Mouse (Mus musculus) MEL (cell line): Measurements from ENCODE around the gene Vsig10l. TPM values are rescaled to one million over a fixed set of nuclear protein-coding genes. Genes with fewer than 3 reads are reported as not detected.

Experiments
- DNase-seq: peaks from one replicate; pipeline ENCODE4 v3.0.0; 2011; ENCODE audit warnings: low read depth, low spot score
- H3K27ac ChIP-seq: 2 replicates; pipeline ENCODE4 v1.5.1; 2012; ENCODE audit warnings: low read depth, mild to moderate bottlenecking, control low read depth, low read length, moderate library complexity; ENCODE audit not compliant: control insufficient read depth
- H3K27me3 ChIP-seq, 2 experiments: fragments of 150-350 bp in 1 of 2; sonication (generic) in 1 of 2; 2 replicates each; pipeline ENCODE4 v1.6.1; 2012; ENCODE audit warnings: low read length in 2 of 2, mild to moderate bottlenecking in 2 of 2, improper control_type of control experiment in 1 of 2, moderate library complexity in 1 of 2; ENCODE audit not compliant: insufficient read depth in 2 of 2, control insufficient read depth in 1 of 2
- H3K36me3 ChIP-seq, 2 experiments: 2 replicates each; pipeline ENCODE4 v1.6.1; 2012 to 2014; ENCODE audit warnings: low read length in 2 of 2, improper control_type of control experiment in 1 of 2, inconsistent platforms in 1 of 2, mild to moderate bottlenecking in 1 of 2; ENCODE audit not compliant: insufficient read depth in 2 of 2, control insufficient read depth in 1 of 2
- H3K4me1 ChIP-seq, 2 experiments: fragments of 150-350 bp in 1 of 2; sonication (generic) in 1 of 2; 2 replicates each; pipeline ENCODE4 v1.6.1; 2012; ENCODE audit warnings: low read length in 2 of 2, improper control_type of control experiment in 1 of 2, mild to moderate bottlenecking in 1 of 2; ENCODE audit not compliant: insufficient read depth in 2 of 2, control insufficient read depth in 1 of 2
- H3K4me3 ChIP-seq, 2 experiments: fragments of 150-350 bp in 1 of 2; sonication (generic) in 1 of 2; 2 replicates each; pipeline ENCODE4 v1.5.1; 2012; ENCODE audit warnings: low read depth in 2 of 2, low read length in 2 of 2, mild to moderate bottlenecking in 2 of 2, moderate library complexity in 2 of 2, control low read depth in 1 of 2, improper control_type of control experiment in 1 of 2; ENCODE audit not compliant: control insufficient read depth in 1 of 2, insufficient read depth in 1 of 2
- H3K79me2 ChIP-seq: 2 replicates; pipeline ENCODE4 v1.6.1; 2012; ENCODE audit warnings: mild to moderate bottlenecking, low read length, moderate library complexity; ENCODE audit not compliant: control insufficient read depth, poor library complexity, insufficient read depth
- H3K9ac ChIP-seq: 2 replicates; pipeline ENCODE4 v1.6.1; 2012; ENCODE audit warnings: low read depth, mild to moderate bottlenecking, control low read depth, low read length, moderate library complexity; ENCODE audit not compliant: control insufficient read depth, poor library complexity, severe bottlenecking
- H3K9me3 ChIP-seq: fragments of 150-350 bp; sonication (generic); replicated peaks from 2 replicates; pipeline ENCODE4 v1.6.1; 2012; ENCODE audit warnings: mild to moderate bottlenecking, low read length, improper control_type of control experiment, moderate library complexity; ENCODE audit not compliant: insufficient read depth
- CHD1 ChIP-seq: IDR thresholded peaks from 2 replicates; pipeline ENCODE4 v1.6.1; 2012; ENCODE audit warnings: low read depth, mild to moderate bottlenecking, inconsistent platforms, low read length, improper control_type of control experiment
- CTCF ChIP-seq, 3 experiments: IDR thresholded peaks in 2 of 3; conservative IDR thresholded peaks in 1 of 3; 2 replicates each; pipeline ENCODE4 v1.5.1; 2011 to 2012; ENCODE audit warnings: low read length in 3 of 3, low read depth in 2 of 3, mild to moderate bottlenecking in 2 of 3, improper control_type of control experiment in 1 of 3, inconsistent platforms in 1 of 3, mixed read lengths in 1 of 3, moderate library complexity in 1 of 3; ENCODE audit not compliant: control insufficient read depth in 1 of 3, insufficient read depth in 1 of 3, poor library complexity in 1 of 3, severe bottlenecking in 1 of 3
- E2F4 ChIP-seq: IDR thresholded peaks from 2 replicates; pipeline ENCODE4 v1.6.1; 2011; ENCODE audit warnings: low read depth, low read length, improper control_type of control experiment, borderline replicate concordance
- EP300 ChIP-seq, 2 experiments: IDR thresholded peaks; 2 replicates each; pipeline ENCODE4 v1.6.1; 2011; ENCODE audit warnings: improper control_type of control experiment in 2 of 2, low read length in 2 of 2, low read depth in 1 of 2, mild to moderate bottlenecking in 1 of 2
- KAT2A ChIP-seq: conservative IDR thresholded peaks from 2 replicates; pipeline ENCODE4 v1.6.1; 2012; ENCODE audit warnings: low read depth, low read length, improper control_type of control experiment, inconsistent platforms
- MAX ChIP-seq: IDR thresholded peaks from 2 replicates; pipeline ENCODE4 v1.6.1; 2011; ENCODE audit warnings: low read length, improper control_type of control experiment
- MEF2A ChIP-seq: IDR thresholded peaks from 2 replicates; pipeline ENCODE4 v1.6.1; 2014; ENCODE audit warnings: low read depth, mild to moderate bottlenecking, inconsistent platforms, low read length, improper control_type of control experiment; ENCODE audit not compliant: poor library complexity, insufficient replicate concordance, severe bottlenecking; ENCODE audit errors: extremely low read depth
- MXI1 ChIP-seq: IDR thresholded peaks from 2 replicates; pipeline ENCODE4 v1.6.1; 2011; ENCODE audit warnings: mild to moderate bottlenecking, low read depth, low read length, improper control_type of control experiment
- POLR2A ChIP-seq, 2 experiments: IDR thresholded peaks; 2 replicates each; pipeline ENCODE4 v1.6.1; 2011 to 2012; ENCODE audit warnings: low read length in 2 of 2, mild to moderate bottlenecking in 2 of 2, control low read depth in 1 of 2, improper control_type of control experiment in 1 of 2, low read depth in 1 of 2, moderate library complexity in 1 of 2; ENCODE audit not compliant: control insufficient read depth in 1 of 2, insufficient read depth in 1 of 2, poor library complexity in 1 of 2
- POLR2AphosphoS2 ChIP-seq: IDR thresholded peaks from 2 replicates; pipeline ENCODE4 v1.6.1; 2011; ENCODE audit warnings: low read length, improper control_type of control experiment
- POLR2AphosphoS5 ChIP-seq: IDR thresholded peaks from 2 replicates; pipeline ENCODE4 v1.6.1; 2012; ENCODE audit warnings: low read depth, borderline replicate concordance, mild to moderate bottlenecking, inconsistent platforms, low read length, moderate library complexity, mixed read lengths
- RCOR1 ChIP-seq: IDR thresholded peaks from 2 replicates; pipeline ENCODE4 v1.6.1; 2012; ENCODE audit warnings: low read depth, mild to moderate bottlenecking, inconsistent platforms, low read length, improper control_type of control experiment
- SIN3A ChIP-seq: IDR thresholded peaks from 2 replicates; pipeline ENCODE4 v1.6.1; 2012; ENCODE audit warnings: low read length, improper control_type of control experiment, inconsistent platforms
- SMC3 ChIP-seq: IDR thresholded peaks from 2 replicates; pipeline ENCODE4 v1.6.1; 2011; ENCODE audit warnings: low read depth, low read length, improper control_type of control experiment
- TAL1 ChIP-seq: IDR thresholded peaks from 2 replicates; pipeline ENCODE4 v1.6.1; 2012; ENCODE audit warnings: mild to moderate bottlenecking, inconsistent platforms, low read length, moderate library complexity, mixed read lengths
- TCF12 ChIP-seq: IDR thresholded peaks from 2 replicates; pipeline ENCODE4 v1.6.1; 2014; ENCODE audit warnings: low read depth, mild to moderate bottlenecking, inconsistent platforms, low read length, improper control_type of control experiment, moderate library complexity
- USF1 ChIP-seq: IDR thresholded peaks from 2 replicates; pipeline ENCODE4 v1.6.1; 2014; ENCODE audit warnings: low read depth, mild to moderate bottlenecking, inconsistent platforms, low read length, improper control_type of control experiment, moderate library complexity
- ZC3H11A ChIP-seq: IDR thresholded peaks from 2 replicates; pipeline ENCODE4 v1.6.1; 2012; ENCODE audit warnings: low read depth, mild to moderate bottlenecking, inconsistent platforms, low read length, improper control_type of control experiment
- ZKSCAN1 ChIP-seq: IDR thresholded peaks from 2 replicates; pipeline ENCODE4 v1.6.1; 2012; ENCODE audit warnings: low read depth, mild to moderate bottlenecking, inconsistent platforms, low read length, improper control_type of control experiment, moderate library complexity
- ZNF384 ChIP-seq: IDR thresholded peaks from 2 replicates; pipeline ENCODE4 v1.6.1; 2012; ENCODE audit warnings: low read depth, mild to moderate bottlenecking, inconsistent platforms, low read length, improper control_type of control experiment
- polyA plus RNA-seq, 2 experiments: library from polyadenylated mRNA; stranded (reverse) in 1 of 2; unstranded in 1 of 2; fragments of >175 nt in 1 of 2; fragments of >200 nt in 1 of 2; gene quantifications; 2 replicates each; pipeline versions ENCODE4 v1.2.1 to v1.2.4; 2012; ENCODE audit warnings: low replicate concordance in 2 of 2, low read depth in 1 of 2; ENCODE audit not compliant: insufficient read length in 2 of 2, insufficient read depth in 1 of 2, missing spikeins in 1 of 2
- total RNA-seq: library from RNA; depleted of rRNA; stranded (reverse); fragments of 300-350 nt; gene quantifications from 2 replicates; pipeline ENCODE4 v1.2.3, GENCODE M21; 2012

Gene Vsig10l
- total and polyA plus RNA-seq, 3 experiments: 0.08 to 0.65 TPM; not detected in 1

DNA sequence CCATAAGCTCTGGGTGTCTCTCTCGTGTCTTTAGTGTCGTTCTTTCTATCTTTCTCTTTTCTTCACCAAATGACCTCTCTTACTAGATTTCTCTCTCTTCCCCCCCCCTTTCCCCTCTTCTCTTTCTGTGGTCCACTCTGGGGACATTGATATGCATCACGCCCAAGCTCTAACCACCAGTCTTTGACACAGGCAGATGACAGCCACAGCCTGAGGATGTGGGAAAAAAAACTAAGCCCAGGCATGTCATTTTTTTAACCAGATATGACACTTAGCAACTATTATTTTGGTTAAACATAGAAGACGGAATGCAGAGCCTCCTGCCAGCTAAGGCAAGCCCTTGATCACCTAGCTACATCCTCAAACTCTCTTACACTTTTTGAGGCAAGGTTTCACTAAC lies 24.3 kb upstream of the Vsig10l start:
- H3K27ac ChIP-seq: no peak overlapping the region
- no peak for DNase-seq
- H3K79me2 ChIP-seq: peaks cover 1% of the 10 kb centered on the region; the same call in 1 of the 2 replicates
- peaks cover 0 to 8% of the 10 kb centered on the region in 2 experiments; a peak in 2 of 4 replicates for H3K4me1 ChIP-seq
- H3K27me3 ChIP-seq: peaks cover 0 to under 1% of the 10 kb centered on the region in 2 experiments; a peak in 2 of 4 replicates
- H3K36me3 ChIP-seq: peaks cover 0 to 2% of the 10 kb centered on the region in 2 experiments; a peak in 1 of 4 replicates
- no peak for TF ChIP-seq ZNF384
- no peak for TF ChIP-seq SIN3A
- TF ChIP-seq MEF2A: no peak
- no peaks in the 10 kb centered on the region for H3K9me3 ChIP-seq
- H3K9ac ChIP-seq: no peak overlapping the region
- no peak overlapping the region for H3K4me3 ChIP-seq

DNA sequence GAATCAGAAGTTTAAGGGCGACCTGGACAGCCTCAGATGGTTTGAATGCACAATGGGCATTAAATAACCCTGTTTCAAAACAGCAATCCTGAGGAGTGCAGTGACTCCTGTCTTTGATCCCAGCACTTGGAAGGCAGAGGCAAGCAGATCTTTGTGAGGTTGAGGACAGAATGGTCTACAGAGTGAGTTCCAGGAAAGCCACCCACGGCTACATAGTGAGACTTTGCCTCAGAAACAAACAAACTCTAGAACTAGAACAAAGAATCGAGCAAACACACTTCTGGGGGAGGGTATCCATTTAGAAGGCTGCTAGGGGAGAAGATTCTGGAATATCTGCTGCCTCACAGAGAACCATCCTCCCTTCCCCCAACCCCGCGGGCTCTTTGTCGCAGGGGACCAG lies 22.5 kb upstream of the Vsig10l start, which contains the start of gene Cldnd2:
Gene Cldnd2, plus strand, starts transcription at position 301 of the 400 bp plus-strand sequence.
- no peaks in the 10 kb centered on the region for H3K27me3 ChIP-seq
- no peaks in the 10 kb centered on the region for H3K9me3 ChIP-seq
- peaks cover 14% of the 10 kb centered on the region for H3K79me2 ChIP-seq
- H3K27ac ChIP-seq: no peak within 1 kb of the TSS
- TF ChIP-seq POLR2AphosphoS2 (no peak), MAX (no peak), CHD1 (no peak), POLR2A (IDR thresholded peaks at IDR 0.05; ENCODE audit: control insufficient read depth in 1 of 2, insufficient read depth in 1 of 2, low read depth in 1 of 2, low read length in 2 of 2, poor library complexity in 1 of 2) (no peak), SMC3 (no peak), POLR2AphosphoS5 (no peak), TAL1 (no peak), MXI1 (no peak), SIN3A (no peak)
- peaks cover 0 to 8% of the 10 kb centered on the region in 2 experiments; a peak in 2 of 4 replicates for H3K36me3 ChIP-seq
- no peak for DNase-seq
- peaks cover 2 to 18% of the 10 kb centered on the region in 2 experiments; a peak in 2 of 4 replicates for H3K4me1 ChIP-seq
- H3K4me3 ChIP-seq: no peak within 1 kb of the TSS
- H3K9ac ChIP-seq: no peak within 1 kb of the TSS

DNA sequence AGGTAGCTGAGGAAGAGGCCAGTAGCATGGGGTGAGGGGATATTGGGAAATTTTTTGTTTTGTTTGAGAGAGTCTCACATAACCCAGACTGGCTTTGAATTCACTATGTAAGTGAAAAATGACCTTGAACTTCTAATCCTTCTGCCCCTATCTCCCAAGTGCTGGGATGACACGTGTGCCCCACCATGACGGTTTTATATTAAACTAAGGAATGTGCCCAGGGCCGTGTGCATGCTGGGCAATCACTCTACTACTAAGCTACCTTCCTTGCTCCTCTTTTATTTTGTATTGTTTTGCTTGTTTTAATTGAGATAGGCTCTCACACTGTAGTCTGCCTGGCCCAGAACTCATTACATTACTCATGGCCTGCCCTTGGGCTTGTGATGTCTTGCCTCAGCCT lies 21.9 kb upstream of the Vsig10l start:
- peaks cover 2 to 23% of the 10 kb centered on the region in 2 experiments; a peak in 2 of 4 replicates for H3K4me1 ChIP-seq
- no peaks in the 10 kb centered on the region for H3K27me3 ChIP-seq
- H3K4me3 ChIP-seq: no peak overlapping the region
- H3K79me2 ChIP-seq: peaks cover 19% of the 10 kb centered on the region
- H3K9me3 ChIP-seq: no peaks in the 10 kb centered on the region
- no peak for DNase-seq
- H3K9ac ChIP-seq: no peak overlapping the region
- TF ChIP-seq POLR2A (IDR thresholded peaks at IDR 0.05; ENCODE audit: control insufficient read depth in 1 of 2, insufficient read depth in 1 of 2, low read depth in 1 of 2, low read length in 2 of 2, poor library complexity in 1 of 2): no peak
- TF ChIP-seq ZC3H11A: no peak
- TF ChIP-seq EP300 (IDR thresholded peaks at IDR 0.05; ENCODE audit: low read depth in 1 of 2, low read length in 2 of 2): no peak
- no peak for TF ChIP-seq USF1
- TF ChIP-seq ZKSCAN1: no peak
- no peak for TF ChIP-seq TAL1
- no peak for TF ChIP-seq CHD1
- no peak for TF ChIP-seq KAT2A
- no peak for TF ChIP-seq TCF12
- no peak for TF ChIP-seq ZNF384
- no peak for TF ChIP-seq RCOR1
- TF ChIP-seq E2F4: no peak
- TF ChIP-seq MXI1: no peak
- no peak for TF ChIP-seq CTCF (IDR thresholded peaks at IDR 0.05 in 2 of 3, conservative IDR thresholded peaks at IDR 0.05 in 1 of 3; ENCODE audit: control insufficient read depth in 1 of 3, insufficient read depth in 1 of 3, low read depth in 2 of 3, low read length in 3 of 3, poor library complexity in 1 of 3, severe bottlenecking in 1 of 3)
- H3K27ac ChIP-seq: no peak overlapping the region
- peaks cover 0 to 8% of the 10 kb centered on the region in 2 experiments; a peak in 2 of 4 replicates for H3K36me3 ChIP-seq
